Mouse (Mus musculus) adrenal gland, postnatal 10 days (tissue): ENCODE measurements around the gene Xrcc1. TPM values are rescaled to one million over a fixed set of nuclear protein-coding genes. Genes with fewer than 3 reads are reported as not detected.
"Not testable (repeated sequence)": the region's sequence is repeated elsewhere in the genome, so short reads cannot be mapped to it uniquely, and the experiment has no call there.

Experiments used
- DNase-seq: peaks from one replicate; pipeline ENCODE4 v3.0.0; 2021; ENCODE audit warnings: mixed read lengths
- total RNA-seq, 2 experiments: library from RNA; stranded (reverse); gene quantifications; 2 replicates each; pipeline ENCODE4 v1.2.3; 2021

The Xrcc1 gene
- total RNA-seq, 2 experiments from 2014 or later = 37.4 to 48.6 TPM

DNA sequence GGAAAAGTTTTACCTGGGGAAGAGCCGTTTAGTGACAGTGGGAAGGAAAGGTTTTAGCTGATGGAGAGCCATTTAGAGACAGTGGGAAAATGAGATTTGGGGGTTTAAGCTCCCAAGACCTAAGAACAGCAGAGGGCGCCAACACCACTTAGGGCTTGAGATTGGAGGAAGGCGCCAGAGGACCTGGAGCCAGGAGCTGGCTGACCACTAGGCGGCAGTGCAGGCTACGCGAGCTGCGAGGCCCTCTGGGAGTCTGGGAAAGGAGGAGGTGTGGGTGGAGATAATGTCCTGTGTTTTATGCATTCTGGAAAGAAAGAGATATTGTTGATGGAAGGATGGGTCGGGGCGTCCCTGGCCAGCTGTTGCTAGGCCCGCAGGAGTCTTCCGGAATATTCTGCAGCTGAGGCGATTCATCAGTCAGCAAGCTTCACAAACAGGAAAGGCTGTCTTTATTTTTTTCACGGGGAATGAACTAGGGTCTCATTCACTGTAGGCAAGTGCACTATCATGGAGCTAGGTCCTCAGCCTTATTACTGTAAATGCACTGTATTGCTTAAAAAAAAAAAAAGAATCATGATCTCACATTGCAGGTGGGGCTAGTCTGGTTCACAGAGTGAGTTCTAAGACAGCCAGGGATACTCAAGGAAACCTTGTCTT is 55.0 kb downstream of the Xrcc1 start:
- peak; percentile 98 for DNase-seq

DNA sequence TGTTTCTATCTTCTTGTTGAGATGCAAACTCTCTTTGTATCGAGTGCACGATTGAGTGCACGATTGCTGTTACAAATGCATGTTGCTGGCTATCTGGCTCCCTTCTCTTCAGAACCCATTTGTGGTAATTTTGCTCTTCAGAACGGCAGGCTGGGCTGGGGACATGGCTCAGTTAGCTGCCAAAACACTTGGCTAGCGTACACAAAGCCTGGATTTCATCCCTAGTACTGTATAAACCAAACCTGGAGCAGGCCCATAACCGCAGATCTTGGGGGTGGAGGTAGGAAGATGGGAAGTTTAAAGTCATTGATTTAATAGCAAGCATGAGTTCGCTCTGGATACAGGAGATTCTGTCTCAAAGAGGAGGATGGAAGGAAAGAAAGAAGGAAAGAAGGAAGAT is 59.5 kb downstream of the Xrcc1 start:
- no peak for DNase-seq

DNA sequence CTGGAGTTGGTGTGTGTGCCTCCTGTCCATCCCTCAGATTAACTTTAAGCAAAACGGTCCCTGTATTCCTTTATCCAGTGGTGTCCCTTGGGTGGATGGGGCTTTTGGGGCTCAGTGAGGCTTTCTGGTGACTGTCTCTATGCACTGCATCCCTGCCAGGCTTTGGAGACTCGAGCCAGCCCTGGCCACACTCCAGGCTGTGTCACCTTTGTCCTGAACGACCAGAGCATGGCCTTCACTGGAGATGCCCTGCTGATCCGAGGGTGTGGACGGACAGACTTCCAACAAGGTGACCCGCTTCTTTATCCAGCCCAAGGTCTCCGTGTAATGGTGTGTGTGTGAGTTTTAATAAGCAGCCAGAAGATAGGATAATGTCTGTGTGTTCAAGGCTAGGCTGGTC is 60.0 kb downstream of the Xrcc1 start:
- no peak for DNase-seq

DNA sequence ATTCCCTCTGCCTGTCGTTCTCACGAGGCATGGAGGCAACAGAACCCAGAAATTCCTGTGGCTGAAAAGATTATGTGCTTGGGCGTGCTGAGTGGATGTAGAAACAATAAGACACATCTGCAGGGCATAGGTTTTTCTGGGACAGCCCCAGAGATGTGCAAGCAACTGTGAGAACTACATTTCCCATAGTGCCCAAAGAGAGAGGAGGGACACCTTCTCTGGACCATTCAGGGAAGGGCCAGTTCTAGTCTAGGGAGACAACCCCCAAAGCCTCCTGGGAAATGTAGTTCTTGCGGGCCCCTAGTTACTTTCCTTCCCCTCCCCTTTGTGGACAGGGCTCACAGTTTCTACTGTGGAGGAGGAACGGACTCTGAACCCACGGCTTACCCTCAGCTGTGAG is 61.9 kb downstream of the Xrcc1 start:
- DNase-seq = peak; percentile 64

DNA sequence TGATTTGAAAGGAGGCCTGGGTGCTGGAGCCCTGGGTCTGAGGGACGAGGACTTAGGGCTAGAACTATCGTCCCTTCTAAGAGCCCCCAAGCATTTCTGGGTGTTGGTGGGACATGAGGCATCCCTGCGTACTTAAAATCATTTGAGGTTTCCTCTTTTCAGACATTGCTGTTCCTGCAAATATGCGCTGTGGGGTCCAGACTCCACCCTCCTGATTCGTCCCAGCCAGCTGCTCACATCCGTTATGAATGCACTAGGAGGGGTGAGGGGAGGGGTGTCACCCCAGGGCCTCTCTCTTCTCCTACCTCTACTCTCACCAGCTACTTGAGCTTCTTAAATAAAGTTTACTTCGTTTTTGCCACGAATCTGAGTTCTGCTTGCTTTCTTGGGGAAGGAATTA is 62.5 kb downstream of the Xrcc1 start:
- DNase-seq = no peak

DNA sequence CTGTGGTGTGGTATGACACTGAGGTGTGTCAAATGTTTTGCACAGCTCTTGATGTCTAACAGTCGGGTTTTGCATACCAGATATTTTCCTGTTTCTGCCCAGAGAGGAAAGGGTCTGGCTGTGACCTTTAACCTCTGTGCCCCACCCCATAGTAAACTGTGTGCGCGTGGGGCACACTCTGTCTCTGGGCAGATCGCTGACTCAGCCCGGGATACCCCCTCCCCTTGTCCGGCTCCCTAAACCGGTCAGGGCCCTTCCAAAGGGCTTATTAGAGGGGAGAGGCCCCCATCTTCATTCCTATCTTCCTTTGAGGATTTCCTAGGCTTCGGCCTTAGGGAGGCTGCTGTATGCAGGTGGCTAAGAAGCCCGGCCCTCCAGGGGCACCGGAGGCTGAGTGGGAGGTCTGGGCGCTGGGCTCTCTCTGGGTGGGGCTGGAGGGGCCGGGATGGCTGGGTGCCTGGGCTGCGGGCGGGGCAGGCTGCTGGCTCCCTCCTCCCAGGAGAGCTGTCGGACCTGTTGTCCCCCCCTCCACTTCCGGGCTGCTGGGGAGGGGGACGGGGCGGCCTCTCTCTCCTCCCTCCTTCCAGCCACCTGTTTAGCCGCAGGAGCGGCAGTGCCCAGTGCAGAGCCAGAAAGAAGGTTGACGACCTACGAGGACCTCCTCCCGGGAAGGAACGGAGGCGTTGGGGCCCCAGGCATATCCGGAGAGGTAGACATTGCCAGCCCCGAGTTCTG is 64.2 kb downstream of the Xrcc1 start, which contains the start of gene Phldb3:
Phldb3 (plus strand) TSS at position 620 of the 735 bp plus-strand sequence.
- DNase-seq = no peak

DNA sequence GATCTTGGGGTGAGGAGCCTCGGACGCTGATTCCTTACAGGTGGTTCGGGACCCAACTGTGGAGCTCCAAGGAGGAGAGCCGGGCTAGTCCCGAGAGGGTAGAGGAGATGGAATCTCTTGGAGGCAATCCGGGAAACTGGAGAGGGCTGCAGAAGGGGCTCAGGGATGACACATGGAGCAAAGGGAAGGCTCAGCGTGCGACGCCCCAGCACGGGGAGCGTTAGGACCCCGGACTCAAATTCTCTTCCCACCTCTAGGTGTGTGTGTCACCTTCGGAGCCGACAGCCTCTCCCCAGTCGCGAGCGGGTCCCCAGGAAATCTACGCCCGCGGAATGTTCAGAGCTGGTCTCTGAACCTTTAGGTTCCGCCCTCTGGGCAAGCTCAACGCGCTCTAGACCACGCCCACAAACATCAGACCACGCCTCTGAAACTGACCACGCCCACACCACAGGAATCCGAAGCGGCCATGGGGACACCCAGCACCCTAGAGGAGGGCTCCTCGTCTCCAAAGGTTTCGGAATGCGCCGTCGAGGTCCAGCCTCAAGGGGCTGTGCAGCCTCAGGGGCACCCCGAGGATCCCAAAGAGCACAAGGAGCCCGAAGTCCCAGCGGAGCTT is 64.9 kb downstream of the Xrcc1 start:
- peak; percentile 95 for DNase-seq

DNA sequence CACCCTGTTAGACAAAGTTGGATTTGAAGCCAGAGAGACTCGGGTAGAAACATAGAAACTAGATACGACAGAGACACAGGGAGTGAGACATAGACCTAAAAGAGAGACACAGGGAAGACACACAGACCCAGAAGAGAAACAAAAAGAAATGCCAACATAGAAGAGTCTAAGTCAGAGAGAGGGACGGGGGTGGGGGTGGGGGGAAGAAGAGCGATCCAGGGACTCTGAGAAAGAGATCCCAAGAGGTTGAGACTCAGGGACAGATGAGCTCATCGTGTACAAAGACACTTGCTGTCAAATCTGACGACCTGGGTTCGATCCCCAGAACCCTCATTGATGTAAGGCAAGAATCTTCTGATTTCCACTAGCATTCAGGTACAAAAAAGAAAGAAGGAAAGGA is 65.6 kb downstream of the Xrcc1 start:
- DNase-seq = no peak

DNA sequence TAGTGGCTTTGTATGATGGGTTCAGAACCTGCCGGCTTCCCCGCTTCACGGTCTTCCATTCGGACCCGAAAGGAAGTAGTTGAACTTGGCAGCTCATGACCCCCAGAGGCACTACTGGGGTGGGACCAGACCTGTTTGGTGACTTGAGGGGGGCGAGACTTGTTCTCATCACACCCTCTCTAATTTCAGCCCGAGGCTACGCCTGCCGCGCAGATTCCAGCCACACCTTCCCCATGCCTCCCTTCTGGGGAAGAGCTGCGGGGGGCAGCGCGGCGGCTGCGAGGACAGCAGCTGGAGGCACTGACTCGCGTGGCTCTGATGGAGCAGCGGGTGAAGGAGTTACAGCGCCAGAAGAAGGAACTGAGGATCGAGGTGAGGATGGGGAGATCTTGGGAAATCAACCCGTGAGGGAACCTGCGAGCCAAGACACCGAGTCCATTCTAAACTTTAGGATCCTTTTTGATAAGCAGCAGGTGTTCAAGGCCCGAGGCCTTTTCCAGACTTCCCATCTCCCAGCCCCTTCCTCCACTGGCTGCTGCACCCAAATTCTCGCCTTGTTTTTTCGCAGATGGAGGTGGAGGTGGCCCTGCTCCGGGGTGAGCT is 66.3 kb downstream of the Xrcc1 start:
- no peak for DNase-seq

DNA sequence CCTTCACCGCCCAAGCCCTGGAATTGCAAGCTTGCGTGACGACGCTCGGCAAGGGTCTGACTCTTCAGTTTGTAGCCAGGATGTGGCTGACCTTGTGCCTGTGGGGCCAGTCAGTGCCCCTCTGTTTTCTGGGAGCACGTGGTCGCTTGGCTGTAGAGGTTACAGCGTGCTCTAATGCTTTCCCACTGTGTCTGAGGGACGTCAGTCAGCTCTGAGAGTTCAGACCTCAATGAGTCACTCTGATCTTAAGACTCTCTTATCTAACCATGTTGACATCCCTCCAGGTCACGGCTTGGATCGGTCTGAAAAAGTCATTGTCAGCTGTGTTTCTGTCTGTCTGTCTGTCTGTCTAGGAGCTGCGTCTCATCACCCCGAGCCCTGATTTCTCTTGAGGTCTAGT is 68.7 kb downstream of the Xrcc1 start:
- no peak for DNase-seq

DNA sequence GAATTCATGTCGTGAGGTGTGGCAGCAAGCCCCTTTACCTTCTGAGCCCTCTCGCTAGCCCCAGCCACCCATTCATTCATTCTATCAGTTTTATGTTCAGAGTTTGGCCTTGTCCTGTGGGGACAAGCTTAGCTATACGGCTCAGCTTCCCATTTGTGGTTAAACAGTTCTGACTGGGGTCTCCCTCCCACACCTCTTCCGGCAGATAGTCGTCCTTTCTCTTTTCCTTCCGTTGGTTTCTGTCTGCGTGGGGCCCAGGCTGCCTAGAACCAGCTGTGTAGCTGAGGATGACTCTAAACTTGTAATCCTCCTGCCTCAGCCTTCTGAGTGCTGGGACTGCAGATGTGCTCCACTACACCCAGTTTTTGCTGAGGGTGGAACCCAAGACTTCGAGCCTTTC is 71.7 kb downstream of the Xrcc1 start:
- no peak for DNase-seq

DNA sequence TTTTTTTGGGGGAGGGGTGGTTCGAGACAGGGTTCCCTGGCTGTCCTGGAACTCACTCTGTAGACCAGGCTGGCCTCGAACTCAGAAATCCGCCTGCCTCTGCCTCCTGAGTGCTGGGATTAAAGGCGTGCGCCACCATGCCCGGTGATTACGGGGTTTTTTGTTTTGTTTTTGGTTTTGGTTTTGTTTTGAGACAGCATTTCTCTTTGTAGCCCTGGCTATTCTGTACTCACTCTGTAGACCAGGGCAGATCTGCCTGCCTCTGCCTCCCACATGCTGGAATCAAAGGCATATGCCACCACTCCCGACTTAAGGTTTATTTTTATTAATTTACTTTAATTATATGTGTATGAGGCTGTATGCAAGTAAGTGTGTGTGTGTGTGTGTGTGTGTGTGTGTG is 72.3 kb downstream of the Xrcc1 start:
- DNase-seq = not testable (repeated sequence)

DNA sequence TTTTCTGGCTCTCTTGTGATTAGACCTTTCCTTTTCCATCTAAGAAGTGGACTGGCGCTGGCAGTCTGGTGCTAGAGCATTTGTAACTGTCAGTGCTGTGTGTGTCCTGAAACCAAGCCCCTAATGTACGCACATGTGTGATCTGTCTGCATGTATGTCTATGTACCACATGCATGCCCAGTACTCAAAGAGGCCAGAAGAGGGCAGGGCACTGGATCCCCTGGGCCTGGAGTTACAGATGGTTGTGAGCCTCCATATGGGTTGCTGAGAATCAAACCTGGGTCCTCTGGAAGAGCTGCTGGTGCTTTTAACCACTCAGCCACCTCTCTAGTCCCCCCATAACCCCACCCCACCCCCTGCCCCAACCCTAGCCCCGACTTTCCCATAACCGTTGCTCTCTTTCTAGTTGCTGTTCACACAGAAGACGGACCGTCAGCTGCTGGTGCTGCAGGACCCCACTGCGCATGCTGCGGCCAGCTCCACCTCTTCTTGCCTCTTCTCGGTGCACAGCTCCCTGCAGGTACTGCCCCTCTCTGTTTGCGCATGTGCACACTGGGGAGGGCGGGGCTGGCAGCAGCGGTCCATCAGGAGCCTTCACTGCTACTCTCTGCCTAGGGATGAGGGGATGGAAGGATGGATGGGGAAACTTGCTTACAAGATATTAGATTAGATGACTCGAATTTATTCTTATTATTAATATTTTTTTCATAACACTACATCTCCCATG is 73.7 kb downstream of the Xrcc1 start:
- DNase-seq = no peak

DNA sequence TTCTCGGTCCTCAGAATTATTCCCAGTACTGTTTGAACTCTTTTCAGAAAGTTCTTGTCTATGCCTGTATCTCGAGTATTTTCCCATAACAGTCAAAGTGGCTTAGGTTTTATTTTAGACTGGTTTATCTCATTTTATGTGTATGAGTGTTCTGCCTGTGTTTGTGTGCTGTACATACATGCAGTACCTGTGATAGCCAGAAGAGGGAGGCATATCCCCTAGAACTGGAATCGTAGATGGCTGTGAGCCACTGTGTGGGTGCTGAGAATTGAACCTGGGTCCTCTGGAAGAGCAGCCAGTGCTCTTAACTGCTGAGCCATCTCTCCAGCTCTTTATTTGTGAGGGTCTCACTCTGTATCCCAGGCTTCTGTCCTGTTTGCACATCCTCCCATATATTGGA is 75.1 kb downstream of the Xrcc1 start:
- DNase-seq = no peak

DNA sequence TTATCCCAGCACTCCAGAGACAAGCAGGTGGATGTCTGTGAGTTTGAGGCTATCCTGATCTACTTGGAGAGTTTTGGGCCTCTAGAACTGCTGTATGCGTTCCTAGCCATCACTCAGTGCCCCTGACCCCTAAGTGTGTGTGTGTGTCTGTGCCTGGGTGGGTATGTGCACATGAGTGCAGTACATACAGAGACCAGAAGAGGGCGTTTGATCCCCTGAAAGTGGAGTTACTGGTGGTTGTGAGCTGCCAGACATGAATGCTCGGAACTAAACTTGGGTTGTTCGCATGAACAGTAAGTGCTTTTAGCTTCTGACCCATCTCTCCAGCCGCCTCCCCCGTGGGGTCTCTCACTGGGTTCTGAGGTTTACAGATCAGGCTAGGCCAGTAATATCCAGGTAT is 76.9 kb downstream of the Xrcc1 start:
- no peak for DNase-seq

Other genes with a start within 250 kb of the Xrcc1 start
- 10 to 100 TPM in 1 of 2 experiments, 1 to 10 TPM in 1; 5.8 to 12.1 TPM for gene Zfp61, start 245.1 kb upstream of the Xrcc1 start, total RNA-seq
- gene Zfp94, start 229.6 kb upstream of the Xrcc1 start, total RNA-seq = 1 to 10 TPM; 2.7 to 6.4 TPM
- gene Tescl, start 212.4 kb upstream of the Xrcc1 start, total RNA-seq = under 1 TPM; 0.36 to 0.42 TPM
- not detected for gene Lypd5, start 197.1 kb upstream of the Xrcc1 start, total RNA-seq
- 1 to 10 TPM; 4.2 to 5.4 TPM for gene Kcnn4, start 176.0 kb upstream of the Xrcc1 start, total RNA-seq
- gene Smg9, start 146.7 kb upstream of the Xrcc1 start, total RNA-seq = 10 to 100 TPM; 19.5 to 24.1 TPM
- gene Irgc1, start 94.0 kb upstream of the Xrcc1 start, total RNA-seq = under 1 TPM in 1 of 2 experiments, not detected in 1; 0.27 TPM
- gene Plaur, start 83.8 kb upstream of the Xrcc1 start, total RNA-seq = 1 to 10 TPM; 6.7 to 9.4 TPM
- 1 to 10 TPM; 6.4 to 8.6 TPM for gene Cadm4, start 64.3 kb upstream of the Xrcc1 start, total RNA-seq
- gene Zfp428, start 39.3 kb upstream of the Xrcc1 start, total RNA-seq = 1 to 10 TPM; 6.0 to 9.1 TPM
- not detected for gene AC161166.1, start 33.8 kb upstream of the Xrcc1 start, total RNA-seq
- 10 to 100 TPM; 17.6 to 23.3 TPM for gene Irgq, start 15.6 kb upstream of the Xrcc1 start, total RNA-seq
- not detected for gene Pinlyp, start 171 bp upstream of the Xrcc1 start, total RNA-seq
- 10 to 100 TPM; 20.0 to 23.1 TPM for gene Ethe1, start 41.3 kb downstream of the Xrcc1 start, total RNA-seq
- gene Zfp575, start 41.4 kb downstream of the Xrcc1 start, total RNA-seq = under 1 TPM; 0.54 to 0.73 TPM
- gene Phldb3, start 64.5 kb downstream of the Xrcc1 start, total RNA-seq = 1 to 10 TPM; 3.6 TPM
- under 1 TPM; 0.24 to 0.27 TPM for gene Lypd3, start 90.3 kb downstream of the Xrcc1 start, total RNA-seq
- not detected for gene Tex101, start 130.4 kb downstream of the Xrcc1 start, total RNA-seq
- not detected for gene BC049730, start 163.0 kb downstream of the Xrcc1 start, total RNA-seq
- not detected for gene Gm4763, start 180.6 kb downstream of the Xrcc1 start, total RNA-seq
- 1 to 10 TPM; 1.3 to 2.1 TPM for gene Cd177, start 214.0 kb downstream of the Xrcc1 start, total RNA-seq
- gene Ceacam10, start 230.9 kb downstream of the Xrcc1 start, total RNA-seq = under 1 TPM in 1 of 2 experiments, not detected in 1; 0.75 TPM